Mouse (Mus musculus) frontal cortex, adult (tissue): ENCODE results near the gene Ghrh.
A peak's percentile ranks its signal among the peaks of the same experiment; 100 is the strongest.

ENCODE experiments used
- ATAC-seq: cut with Nextera tagmentation; 2 replicates; pipeline ENCODE4 v1.9.2; 2017; ENCODE audit warnings: mild to moderate bottlenecking, moderate library complexity, mixed read lengths; ENCODE audit not compliant: low TSS enrichment

Ghrh gene

DNA sequence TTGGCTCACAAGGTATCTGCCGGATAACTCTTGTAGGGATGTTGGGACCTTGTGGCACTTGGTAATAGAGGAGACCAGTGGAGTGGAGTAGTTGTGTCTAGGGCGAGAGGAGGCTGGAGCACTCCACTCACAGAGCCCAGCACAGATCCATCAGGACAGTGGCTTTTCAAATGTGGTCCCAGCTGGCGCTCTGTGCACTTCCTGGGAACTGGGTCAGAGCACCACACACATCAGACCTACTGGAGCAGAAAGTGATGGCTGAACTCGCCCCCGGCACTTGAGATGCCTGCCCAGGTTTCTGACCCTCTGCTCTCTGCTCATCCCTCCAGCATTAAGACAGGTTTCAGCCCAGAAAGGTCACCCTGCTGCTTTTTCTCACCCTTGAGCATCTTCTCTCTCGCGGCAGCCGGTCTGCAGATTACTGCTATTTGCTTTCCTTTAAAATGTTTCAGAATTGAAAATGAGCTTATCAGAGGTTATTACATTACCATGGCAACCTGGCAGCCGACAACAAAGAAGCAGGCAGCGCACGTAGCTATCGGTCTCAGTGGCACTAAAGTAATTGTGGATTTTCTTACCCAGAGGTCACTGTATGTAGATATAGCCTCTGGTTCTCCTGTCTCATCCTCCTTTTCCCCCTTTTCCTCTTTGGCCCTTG lies 1.9 kb upstream of the Ghrh start:
- peak; percentile 48; the same call in 1 of the 2 replicates for ATAC-seq

GRCm38 (mm10) chr2:157343337-157343736 lies 4.0 kb downstream of the Ghrh start:
- ATAC-seq, result no peak

GRCm38 (mm10) chr2:157342328-157342926 lies 4.9 kb downstream of the Ghrh start:
- ATAC-seq, result no peak

- ATAC-seq, result peak; percentile 22; the same call in 1 of the 2 replicates
Observed at GRCm38 (mm10) chr2:157341554-157342270, 5.6 kb downstream of the Ghrh start.

DNA sequence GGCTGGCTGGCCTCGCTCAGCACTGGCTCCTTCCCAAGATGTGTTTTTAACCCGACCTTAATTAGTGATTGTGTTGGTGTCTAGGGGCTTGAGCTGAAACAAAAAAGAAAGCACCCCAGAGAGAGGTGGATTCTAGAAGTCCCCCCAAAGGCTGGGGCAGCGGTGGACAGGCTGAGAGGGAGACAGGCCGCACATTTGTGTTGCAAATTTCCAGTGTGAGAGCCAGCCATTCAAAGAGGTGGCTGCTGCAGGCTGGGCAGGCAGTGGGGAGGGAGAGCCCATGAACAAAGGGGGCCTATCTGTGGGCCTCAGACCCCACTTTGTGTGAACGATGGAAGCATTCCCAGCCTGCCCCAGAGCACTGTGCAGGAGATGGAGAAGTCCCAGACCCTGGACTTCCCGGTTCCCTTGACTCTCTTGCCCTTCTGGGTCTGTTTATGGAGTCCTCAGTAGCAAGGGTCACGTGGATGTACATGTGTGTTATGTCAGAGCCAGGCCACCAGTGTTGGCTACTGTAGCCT lies 7.0 kb downstream of the Ghrh start:
- peak; percentile 63 for ATAC-seq

DNA sequence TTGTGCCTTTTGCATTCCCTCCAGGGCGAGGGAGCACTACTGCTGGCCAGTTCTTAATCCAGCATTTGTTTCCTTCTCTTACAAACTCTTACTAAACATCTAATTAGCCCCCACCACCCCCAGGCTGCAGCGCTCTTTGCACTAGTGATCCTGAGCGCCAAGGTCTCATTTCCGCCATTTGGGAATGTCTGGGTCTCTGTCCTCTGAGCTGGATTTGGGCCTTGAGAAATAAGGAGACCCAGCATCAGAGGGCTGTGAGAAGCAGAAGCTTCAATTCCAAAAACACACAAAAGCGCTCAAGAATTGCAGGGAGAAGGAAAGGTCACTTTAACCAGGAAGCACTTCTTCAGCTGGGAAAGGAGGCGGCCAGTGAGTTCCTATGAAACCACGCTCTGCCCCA lies 7.8 kb downstream of the Ghrh start:
- no peak for ATAC-seq

DNA sequence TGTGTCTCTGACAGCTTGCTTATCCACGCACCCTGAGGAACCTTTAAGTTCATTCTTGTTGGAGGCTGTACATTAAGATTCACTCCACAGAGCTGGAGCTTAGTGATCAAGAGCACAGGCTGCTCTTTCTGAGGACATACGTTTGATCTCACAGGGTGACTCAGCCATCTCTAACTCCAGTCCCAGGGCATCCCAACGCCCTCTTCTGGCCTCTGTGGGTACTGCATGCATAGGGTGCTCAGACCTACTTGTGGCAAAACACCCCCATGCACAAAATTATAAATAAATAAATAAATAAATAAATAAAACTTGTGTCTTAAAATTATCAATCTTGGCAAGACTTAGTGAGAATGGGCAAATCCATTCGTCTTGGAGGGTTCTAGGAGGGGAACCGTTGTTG lies 8.6 kb downstream of the Ghrh start:
- peak; percentile 41; the same call in 1 of the 2 replicates for ATAC-seq

GRCm38 (mm10) chr2:157332059-157332458 lies 15.2 kb downstream of the Ghrh start:
- ATAC-seq, result no peak

DNA sequence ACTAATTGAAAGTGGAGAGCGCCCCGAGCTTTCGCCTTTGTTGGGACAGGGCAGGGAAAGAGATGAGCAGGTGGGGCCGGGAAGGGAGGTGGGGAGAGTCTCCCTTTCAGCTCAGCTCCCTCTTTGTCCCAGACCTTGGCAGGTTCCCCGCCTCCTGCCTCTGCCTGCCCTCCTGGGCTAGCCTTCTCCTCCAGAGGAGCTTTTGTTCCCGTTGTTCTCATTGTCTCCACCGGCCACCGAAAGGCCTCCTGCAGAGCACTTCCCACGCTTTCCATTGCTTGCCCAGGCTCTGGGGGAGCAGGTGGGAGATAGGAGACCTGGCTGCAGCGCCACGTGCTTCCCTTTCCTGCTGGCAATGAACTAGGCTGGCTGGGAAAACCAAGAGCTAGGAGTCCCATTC lies 18.7 kb downstream of the Ghrh start:
- no peak for ATAC-seq

- no peak for ATAC-seq
Observed at GRCm38 (mm10) chr2:157328106-157328505, 19.2 kb downstream of the Ghrh start.

GRCm38 (mm10) chr2:157325238-157325637 lies 22.1 kb downstream of the Ghrh start:
- no peak for ATAC-seq

DNA sequence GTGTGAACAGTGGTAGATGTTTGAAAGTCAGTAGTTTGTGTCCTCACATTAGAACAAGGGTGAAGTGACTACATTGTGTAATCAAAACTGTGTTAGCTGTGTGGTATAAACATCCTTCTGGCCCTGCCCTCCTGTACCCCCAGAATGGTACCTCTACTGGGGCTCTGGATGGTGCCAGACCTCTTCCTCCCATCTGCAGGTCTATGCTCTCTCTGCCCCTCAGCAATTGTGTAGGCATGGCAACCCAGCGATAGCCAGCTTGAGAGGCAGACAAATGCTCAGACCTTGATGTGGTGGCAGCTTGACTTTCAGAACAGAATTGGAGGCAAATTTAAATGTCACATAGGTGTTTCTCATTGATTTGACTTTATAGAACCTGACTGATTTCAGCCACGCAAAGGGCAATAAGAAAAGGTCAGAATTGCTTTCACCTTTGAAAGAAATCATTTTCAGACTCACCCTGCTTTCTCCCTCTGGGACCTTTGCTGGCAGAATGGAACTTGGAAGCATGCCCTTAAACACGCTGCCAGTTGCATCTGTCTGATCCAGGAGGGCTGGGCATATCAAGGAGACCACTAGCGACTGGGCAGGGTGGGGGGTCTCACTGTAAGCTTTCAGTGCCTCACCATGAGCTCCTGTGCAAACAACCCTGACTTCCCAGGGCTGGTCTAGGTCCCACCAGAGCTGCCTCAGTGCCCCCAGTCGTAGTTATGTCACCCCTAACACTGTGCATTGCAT lies 25.1 kb downstream of the Ghrh start:
- no peak for ATAC-seq

GRCm38 (mm10) chr2:157320886-157321285 lies 26.4 kb downstream of the Ghrh start:
- no peak for ATAC-seq

DNA sequence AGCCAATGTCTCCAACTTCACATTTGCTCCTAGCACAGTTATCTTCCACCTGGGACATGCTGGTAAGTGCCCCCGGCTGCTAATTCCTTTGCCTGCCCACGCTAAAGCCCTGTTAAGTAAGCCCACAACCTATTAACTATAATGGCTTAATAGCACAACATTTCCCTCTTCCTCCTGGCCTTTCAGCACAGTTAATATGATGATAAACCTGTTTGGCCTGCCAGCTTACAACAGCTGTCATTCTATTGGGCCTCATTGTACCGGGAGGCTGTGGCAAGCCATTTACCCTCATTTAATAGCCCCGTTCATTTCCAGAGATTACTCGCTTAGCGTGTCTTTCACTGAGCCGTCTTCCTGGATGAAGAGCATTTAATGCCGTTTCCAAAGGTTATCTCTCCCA lies 27.2 kb downstream of the Ghrh start:
- ATAC-seq, result no peak

DNA sequence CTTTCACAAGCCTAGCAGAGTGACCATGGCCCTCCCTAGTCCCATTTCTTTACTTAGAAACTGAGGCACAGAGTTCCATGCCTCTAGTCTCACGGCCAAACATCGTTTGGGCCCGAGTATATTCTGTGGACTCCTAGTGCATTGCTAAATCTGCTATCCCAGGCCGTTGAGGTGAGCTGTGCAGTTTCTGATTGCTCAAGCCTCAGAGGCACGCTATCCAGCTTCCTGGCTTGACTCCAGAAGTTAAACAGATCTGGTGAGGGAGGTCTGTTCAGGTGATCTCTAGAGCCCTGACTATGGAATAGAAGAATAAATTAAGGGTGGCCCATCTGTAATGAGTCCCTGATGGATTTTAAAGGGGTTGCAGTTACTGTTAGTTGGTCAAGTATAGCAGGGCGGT lies 30.1 kb downstream of the Ghrh start:
- ATAC-seq, result no peak

DNA sequence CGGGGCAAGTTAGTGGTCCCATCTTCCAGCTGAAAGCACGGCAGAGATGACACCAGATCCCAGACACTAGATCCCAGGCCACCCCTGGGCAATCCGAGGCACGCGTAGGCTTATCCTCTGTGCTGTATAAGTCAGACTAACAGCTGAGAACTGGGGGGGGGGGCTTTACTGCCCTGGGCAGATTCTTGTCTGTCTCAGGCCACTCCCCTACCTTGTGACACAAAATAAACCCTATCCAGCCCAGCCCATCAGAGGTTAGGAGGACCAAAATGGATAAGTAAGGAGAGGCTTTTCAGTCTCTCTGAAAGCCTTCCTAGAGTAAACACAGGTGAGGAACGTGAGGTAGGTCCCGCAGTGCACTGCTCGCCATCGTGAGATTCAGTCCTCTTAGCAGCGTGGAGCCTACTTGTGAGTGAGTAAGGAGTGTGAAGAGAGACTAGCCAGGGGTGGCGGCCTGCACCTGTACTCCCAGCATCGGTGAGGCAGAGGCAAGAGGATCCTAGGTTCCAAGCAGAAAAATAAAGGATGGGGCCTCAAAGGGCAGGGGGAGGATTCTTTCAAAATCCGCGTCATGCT lies 30.9 kb downstream of the Ghrh start:
- no peak for ATAC-seq

DNA sequence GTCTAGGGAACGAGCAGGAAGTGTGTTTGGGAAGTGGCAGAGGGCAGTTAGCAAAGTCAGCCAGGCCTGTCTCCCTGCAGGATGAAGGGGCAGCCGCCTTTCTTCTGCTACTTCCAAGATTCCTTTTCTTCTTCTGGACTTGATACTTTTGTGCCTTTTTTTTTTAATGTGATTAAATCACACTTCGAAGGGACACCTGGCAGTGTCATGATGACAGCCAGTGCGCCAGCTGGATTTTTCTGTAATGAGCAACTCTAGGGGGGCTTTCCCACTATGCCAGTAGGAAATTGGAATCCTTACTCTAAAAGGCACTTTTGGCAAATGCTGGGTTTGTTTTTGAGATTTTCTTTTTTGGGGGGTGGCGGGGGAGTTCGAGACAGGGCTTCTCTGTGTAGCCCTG lies 31.8 kb downstream of the Ghrh start:
- no peak for ATAC-seq

DNA sequence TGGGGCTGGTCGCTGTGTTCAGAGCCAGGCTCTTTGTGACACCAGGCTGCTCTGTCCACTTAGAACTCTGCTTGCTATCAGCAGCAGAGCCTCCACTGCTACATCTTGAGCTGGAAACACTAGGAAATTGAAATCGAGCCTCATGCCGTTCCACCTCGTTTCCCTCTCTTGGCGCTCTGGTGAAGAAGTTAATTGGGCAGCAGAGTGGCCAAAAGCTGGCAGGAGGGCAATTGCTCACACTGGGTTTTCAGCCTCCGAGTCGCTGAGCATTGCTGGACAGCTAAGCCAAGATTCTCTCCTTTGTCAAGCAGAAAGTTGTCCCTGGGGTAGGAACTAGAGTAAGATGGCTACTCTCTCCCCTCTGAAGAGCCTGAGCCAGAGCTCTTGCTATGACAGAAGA lies 33.0 kb downstream of the Ghrh start:
- ATAC-seq, result peak; percentile 27; the same call in 1 of the 2 replicates

- ATAC-seq, result no peak
Observed at GRCm38 (mm10) chr2:157313718-157314117, 33.6 kb downstream of the Ghrh start.

DNA sequence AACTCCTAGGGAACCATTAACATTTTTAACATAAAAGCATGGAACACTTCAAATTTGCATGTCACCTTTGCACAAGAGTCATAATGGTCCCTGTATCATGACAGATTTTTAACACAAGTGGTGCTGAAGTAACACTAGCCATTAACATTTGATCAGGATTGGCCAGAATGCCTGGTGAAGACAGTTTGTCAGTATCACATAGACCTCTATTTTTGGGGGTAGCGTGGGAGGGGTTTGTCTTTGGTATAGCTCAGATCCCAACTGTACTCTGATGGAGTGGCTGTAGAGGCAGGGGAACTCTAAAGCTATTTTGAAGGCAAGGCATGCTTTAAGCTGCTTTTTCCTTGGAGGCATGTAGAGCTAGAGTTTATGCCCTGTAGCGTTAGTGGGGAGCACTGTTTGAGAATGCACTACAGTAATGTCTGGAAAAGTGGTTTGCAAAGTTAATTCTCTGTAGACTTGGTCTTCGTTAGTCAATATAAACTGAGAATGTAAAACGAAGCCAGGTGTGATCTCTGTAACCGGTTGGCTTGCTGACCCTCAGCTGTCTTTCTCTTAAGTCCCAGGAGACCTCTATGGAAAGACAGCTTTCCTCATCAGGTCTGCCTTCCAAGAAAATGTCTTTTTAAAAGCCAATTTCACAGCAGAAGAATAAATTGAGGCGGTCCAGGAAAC lies 36.2 kb downstream of the Ghrh start:
- no peak for ATAC-seq

DNA sequence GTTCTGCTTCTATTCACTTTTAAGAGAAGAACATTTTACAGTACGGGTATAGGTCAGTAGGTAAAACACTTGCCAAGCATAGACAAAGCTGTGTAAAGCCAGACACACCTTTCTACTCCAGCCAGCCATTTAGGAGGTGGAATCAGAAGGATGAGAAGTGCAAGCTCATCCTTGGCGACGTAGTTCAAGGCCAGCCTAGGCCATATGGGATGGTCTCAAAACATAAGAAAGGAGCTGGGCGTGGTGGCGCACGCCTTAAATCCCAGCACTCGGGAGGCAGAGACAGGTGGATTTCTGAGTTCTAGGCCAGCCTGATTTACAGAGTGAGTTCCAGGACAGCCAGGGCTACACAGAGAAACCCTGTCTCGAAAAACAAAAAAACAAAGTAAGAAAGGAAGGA lies 37.7 kb downstream of the Ghrh start:
- ATAC-seq, result no peak
